Mouse (Mus musculus) gastrocnemius, postnatal 25 days (tissue): ENCODE measurements around the gene Elp4. TPM values are rescaled to one million over a fixed set of nuclear protein-coding genes. Genes with fewer than 3 reads are reported as not detected.

Source experiments
- DNase-seq: peaks from one replicate; pipeline ENCODE4 v3.0.0; 2022
- long read RNA-seq, 2 experiments: library from polyadenylated mRNA; stranded (forward); transcript quantifications; one replicate each; pipeline ENCODE4 v2.0.0; 2021
- total RNA-seq, 2 experiments: library from RNA; stranded (reverse); gene quantifications; 1 replicate in 1 of 2; 2 replicates in 1 of 2; pipeline ENCODE4 v1.2.3; 2021

The Elp4 gene
- total RNA-seq = 1 to 10 TPM; 6.8 to 8.7 TPM
- long read RNA-seq, experiment 1, transcript Elp4-202 (10 exons, 3,048 nt) = major isoform, 9 of 10 reads
- long read RNA-seq, experiment 1, partial matches to known transcripts = 0 of 10 reads
- long read RNA-seq, experiment 1, other reads (novel, unspliced or antisense) = 1 of 10 reads
- long read RNA-seq, experiment 2, transcript Elp4-202 (10 exons, 3,048 nt) = major isoform, 7 of 8 reads
- long read RNA-seq, experiment 2, partial matches to known transcripts = 0 of 8 reads
- long read RNA-seq, experiment 2, other reads (novel, unspliced or antisense) = 1 of 8 reads

GRCm38 (mm10) chr2:105903896-105904756 lies at the start of gene Elp4, which contains the start of gene Immp1l:
TSS of gene Elp4 (minus strand) at chr2:105904564.
TSS of gene Immp1l (plus strand) at chr2:105904638.
- peak; percentile 96 for DNase-seq

- no peak for DNase-seq
These were observed 49.5 kb upstream of the Elp4 start for GRCm38 (mm10) chr2:105953862-105954261.

DNA sequence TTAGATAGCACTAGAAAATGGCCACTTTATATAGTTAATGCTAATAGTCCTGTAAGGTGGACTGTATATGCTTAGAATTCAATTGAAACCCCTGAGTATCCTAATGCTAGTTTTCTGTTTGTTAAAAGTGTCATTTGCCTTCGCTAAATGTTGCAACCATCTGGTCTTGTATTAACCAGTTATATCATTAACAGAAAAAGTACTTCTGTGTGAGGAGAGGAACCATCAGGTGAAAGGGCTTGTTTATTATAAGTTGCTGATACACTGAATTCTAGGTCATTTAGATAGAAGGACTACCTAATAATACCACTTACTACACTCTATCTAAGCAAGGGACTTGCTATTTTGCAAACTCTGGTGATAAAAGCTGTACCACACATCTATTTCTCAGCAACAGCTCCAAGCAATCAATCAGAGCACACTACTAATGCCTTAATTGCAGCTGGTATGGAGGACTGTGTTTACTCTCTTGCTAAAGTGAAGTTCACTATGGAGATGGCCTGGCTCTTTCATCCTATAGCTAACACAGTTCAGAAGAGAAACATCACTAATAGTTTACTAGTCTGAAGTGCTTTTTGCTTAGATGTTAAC lies 47.1 kb upstream of the Elp4 start:
- DNase-seq = no peak

DNA sequence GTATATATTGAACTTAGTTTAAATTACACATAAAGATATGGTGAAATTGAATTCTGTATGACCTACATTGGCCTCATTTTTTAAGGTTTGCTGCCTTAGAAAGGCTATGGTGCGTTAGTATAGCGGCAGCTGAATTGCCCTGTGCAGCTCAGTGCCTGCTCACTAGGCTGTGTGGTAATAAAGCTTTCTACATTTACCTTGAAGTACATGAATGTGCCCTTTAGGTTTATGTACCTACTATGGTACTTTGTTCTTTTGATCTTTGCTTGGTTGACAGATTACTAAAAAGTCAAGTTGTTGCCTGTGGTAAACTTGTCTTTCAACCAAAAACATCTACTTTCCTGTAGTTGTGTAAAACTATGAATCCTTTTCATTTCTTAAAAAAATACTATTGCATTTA lies 45.8 kb upstream of the Elp4 start:
- DNase-seq = no peak

DNA sequence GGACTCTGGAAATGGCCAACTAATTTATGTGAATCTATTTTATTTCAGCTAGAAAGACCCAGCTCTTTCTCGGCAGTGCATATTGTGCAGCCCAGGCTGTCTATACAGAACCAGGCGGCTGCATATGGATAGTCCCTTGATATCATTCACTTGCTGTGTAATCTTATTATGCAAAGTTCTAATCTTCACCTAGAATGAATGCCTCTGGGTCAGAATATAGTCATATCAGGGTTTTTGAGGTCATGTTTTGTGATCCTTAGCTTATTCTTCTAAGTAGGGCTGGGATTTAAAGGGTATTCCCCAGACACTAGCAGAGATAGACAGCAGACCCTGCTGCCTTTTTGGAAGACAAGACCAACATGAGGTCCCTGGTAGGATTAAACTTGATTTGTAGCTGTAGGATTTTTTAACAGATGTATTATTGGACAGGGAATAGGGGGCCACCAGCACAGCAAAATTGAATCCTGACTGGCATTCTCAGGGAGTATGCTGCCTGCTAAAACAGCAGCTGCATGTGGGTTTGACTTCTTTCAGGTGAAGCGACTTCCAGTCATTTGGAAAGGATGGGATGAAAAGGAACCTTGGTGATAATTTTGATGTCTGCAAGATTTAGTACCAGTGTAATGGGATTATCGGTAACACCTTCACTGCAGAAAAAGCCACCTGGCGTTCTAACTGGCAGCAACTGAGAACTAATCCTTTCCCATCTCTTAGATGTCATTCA lies 13.4 kb upstream of the Elp4 start:
- no peak for DNase-seq

- no peak for DNase-seq
These were observed 12.3 kb upstream of the Elp4 start for GRCm38 (mm10) chr2:105916671-105917070.

GRCm38 (mm10) chr2:105913655-105914366 lies 9.4 kb upstream of the Elp4 start:
- no peak for DNase-seq

- DNase-seq = no peak
These were observed 6.2 kb upstream of the Elp4 start for GRCm38 (mm10) chr2:105910611-105911010.

DNA sequence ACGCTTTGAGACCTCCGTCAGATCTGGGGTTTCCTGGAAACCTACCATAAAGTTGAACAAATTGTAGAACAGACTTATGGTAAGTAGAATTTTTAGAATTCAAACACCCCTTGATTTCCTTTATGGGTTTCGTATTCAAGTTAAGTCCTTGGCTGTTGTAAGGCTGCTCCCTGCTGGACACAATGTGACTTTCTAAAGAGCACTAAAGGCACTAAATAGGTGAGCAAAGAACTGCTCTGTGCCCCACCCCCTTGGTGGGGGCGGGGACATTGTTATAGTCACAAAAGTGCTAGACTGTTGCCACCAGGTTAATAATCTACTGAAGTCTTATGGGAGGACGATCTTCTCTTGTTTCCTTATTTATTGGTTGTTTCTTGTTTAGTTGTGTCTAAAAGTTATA lies 4.0 kb upstream of the Elp4 start:
- no peak for DNase-seq

DNA sequence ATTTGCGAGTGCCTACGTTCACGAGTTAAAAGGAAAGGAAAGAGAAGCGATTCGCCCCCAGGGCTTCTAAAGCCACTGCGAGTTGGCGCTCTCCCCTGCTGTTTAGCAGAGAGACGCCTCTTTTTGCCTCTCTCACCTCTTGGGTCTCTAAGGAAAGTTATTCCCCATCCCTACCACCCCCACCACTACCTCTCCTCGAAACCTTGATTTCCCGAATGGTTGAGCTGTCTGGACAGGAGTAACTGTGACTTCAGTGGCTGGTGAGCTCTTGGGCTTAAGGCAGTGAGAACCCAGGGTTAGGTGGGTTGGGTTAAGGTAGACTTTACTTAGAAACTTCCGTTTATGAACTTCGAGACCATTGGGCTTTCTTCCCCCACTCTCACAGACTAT lies 388 bp upstream of the Elp4 start:
- DNase-seq = no peak

DNA sequence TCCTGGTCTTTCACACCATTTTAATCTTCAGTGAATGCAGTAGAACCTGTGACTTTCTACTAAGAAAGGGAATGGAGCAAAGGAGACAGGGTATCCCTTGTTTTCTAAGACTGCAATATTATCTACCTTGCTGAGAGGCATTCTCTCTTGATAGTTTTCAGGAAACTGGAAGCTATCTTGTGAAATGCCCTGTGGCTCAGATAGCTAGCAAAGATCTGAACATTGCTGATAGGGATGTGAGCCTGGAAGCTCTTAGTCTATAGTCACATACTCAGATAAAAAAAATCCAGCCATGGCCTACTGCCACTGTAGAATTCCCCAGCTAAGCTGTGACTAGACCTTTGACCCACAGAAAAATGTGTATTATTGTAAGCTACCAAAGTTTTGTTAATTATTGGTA lies 13.5 kb downstream of the Elp4 start:
- no peak for DNase-seq

- no peak for DNase-seq
These were observed 31.0 kb downstream of the Elp4 start for GRCm38 (mm10) chr2:105873403-105873802.

GRCm38 (mm10) chr2:105854740-105855139 lies 49.6 kb downstream of the Elp4 start:
- peak; percentile 40 for DNase-seq

DNA sequence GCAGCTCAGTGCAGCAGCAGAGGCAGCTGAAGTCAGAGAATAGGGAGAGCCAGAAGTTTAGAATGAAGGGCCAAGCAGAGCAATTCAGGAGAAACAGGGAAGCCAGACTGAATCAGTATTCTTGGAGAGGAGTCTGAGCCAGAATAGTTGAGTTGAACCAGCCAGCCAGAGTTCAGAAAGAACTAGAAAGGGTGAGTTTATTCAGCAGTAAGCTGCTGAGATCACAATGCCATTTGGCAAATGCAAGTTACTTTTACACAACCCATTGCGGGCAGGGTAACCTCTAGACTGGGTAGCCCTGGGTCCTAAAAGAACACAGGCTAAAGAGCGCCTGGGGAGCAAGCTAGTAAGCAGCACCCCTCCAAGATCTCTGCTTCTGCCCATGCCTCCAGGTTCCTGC lies 51.4 kb downstream of the Elp4 start:
- DNase-seq = no peak

DNA sequence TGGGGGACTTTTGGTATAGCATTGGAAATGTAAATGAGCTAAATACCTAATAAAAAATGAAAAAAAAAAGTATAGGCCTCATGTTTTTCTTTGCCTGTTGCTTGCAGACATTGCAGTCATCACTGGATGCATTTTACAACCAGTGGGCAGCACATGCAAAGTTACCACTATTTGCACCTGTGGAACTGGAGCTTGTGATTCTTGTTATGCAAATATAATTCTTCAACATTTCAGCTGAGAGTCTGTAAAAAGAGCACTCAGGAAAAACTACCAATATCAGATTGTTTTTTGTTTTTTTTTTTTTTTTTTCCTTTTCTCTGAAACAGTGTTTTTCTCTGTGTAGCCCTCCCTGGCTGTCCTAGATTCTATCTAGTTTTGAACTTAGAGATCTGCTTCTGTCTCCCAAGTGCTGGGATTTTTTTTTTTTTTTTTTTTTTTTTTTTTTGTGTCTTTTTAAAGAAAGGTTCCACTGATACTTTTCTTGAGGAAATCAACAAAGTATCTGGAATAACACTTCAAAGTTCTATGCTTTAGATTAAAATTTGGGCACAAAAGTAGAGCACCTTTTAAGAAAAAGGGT lies 52.6 kb downstream of the Elp4 start:
- no peak for DNase-seq

DNA sequence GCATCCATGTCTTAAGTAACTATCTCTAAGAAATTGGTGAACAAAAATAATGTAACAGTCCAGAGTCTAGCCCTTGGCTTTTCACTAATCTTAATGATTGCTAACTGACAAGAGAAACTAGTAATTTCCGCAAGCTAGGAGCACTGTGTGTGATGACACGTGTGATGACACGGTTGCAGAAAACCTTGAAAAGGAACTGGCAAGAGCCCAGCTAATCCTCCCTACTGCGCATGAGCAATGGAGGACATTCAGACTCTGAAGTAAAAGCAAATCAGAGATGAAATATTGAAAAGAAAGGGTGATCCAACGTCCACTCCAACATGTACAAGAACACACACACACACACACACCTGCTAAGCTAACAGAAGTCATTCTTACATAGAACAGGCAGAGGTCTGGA lies 61.2 kb downstream of the Elp4 start:
- no peak for DNase-seq

DNA sequence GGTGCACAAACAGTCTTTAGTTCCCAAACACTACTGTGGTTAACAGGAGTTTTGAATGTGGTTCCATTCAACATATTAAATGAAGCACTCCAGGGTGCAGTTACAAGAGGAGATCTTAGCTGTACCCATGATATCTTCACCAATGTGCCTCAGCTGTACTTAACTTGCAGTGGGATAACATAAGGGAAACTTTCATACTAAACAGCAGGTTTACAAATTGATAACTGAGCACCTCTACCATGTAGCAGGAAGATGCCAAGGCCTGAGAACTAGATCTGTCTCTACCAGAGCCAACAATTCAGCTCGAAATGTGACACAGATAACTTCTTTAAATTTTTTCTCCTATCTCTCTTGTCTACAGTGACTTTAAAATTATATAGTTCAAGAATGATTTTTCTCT lies 86.4 kb downstream of the Elp4 start:
- no peak for DNase-seq

GRCm38 (mm10) chr2:105815170-105815569 lies 89.2 kb downstream of the Elp4 start:
- no peak for DNase-seq

GRCm38 (mm10) chr2:105813041-105813440 lies 91.3 kb downstream of the Elp4 start:
- DNase-seq = no peak

- DNase-seq = no peak
These were observed 94.1 kb downstream of the Elp4 start for GRCm38 (mm10) chr2:105810286-105810685.

DNA sequence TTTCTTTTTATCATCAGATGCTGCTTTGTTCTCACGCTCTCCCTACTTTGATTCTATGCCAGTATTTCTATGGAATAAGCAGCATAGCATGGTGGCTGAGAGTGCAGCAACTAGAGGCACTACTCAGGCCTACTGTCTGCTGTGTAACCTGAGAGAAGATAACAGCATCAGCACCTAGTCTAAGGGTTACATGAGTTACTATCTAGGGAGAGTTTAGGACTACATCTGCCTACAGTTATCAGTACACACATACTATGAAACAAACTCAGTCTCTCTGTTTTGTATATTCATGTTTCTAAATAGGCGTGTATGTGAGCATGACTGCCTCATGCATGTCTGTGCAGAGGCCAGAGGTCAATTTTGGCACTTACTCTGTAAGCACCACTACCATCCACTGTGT lies 97.8 kb downstream of the Elp4 start:
- no peak for DNase-seq
